Mouse (Mus musculus): Measurements from ENCODE around the gene Gm21738. TPM values are rescaled to one million over a fixed set of nuclear protein-coding genes. Genes with fewer than 3 reads are reported as not detected.
"Not testable (repeated sequence)": the region's sequence is repeated elsewhere in the genome, so short reads cannot be mapped to it uniquely, and the experiment has no call there.

Gene Gm21738
- polyA plus RNA-seq (2016; fragmentation: Nextera tagmentation; extraction: Ambion mirVana) = 1.4 and 1.9 TPM in 2 replicates

- 77% methylated on average over 7 of the region's 7 CpGs for WGBS
- ATAC-seq (ENCODE audit: low FRiP score); H3K27me3 ChIP-seq: not testable (repeated sequence)
These were observed at the start of gene Gm21738 for GRCm38 (mm10) chr14:19418830-19419229. Gene Gm21738, minus strand, starts transcription at chr14:19418930.

GRCm38 (mm10) chr14:19383741-19384140 is 35.0 kb downstream of the Gm21738 start:
- not testable (repeated sequence) for ATAC-seq (ENCODE audit: low FRiP score); H3K4me2 ChIP-seq; H3K4me3 ChIP-seq (replicated peaks); H3K4me1 ChIP-seq; H3K36me3 ChIP-seq (replicated peaks); H3K27me3 ChIP-seq; H3K27ac ChIP-seq; H3K9ac ChIP-seq
- H3K9me3 ChIP-seq = peaks cover 30% of the 10 kb centered on the region; the same call in 1 of the 2 replicates
- 92% methylated on average over 7 of the region's 7 CpGs for WGBS

More at GRCm38 (mm10) chr14:19418830-19419229, at the start of gene Gm21738:
- H3K36me3 ChIP-seq (replicated peaks); H3K27ac ChIP-seq; H3K9me3 ChIP-seq; H3K4me2 ChIP-seq; H3K4me3 ChIP-seq (replicated peaks); H3K9ac ChIP-seq; H3K4me1 ChIP-seq: not testable (repeated sequence)

Other genes starting within 250 kb of the Gm21738 start
- gene Gm2244, start 131.0 kb upstream of the Gm21738 start, polyA plus RNA-seq (2016; fragmentation: Nextera tagmentation; extraction: Ambion mirVana) = not detected in 2 replicates
- 2.6 and 3.4 TPM in 2 replicates for gene Gm2237, start 166.2 kb upstream of the Gm21738 start, polyA plus RNA-seq (2016; fragmentation: Nextera tagmentation; extraction: Ambion mirVana)
- gene Gm5458, start 183.7 kb upstream of the Gm21738 start, polyA plus RNA-seq (2016; fragmentation: Nextera tagmentation; extraction: Ambion mirVana) = not detected in 2 replicates

Data from forebrain, embryonic 12.5 days (tissue).